In genomic region chr6:119741861-119742260, GRCm38 (mm10) we compare ENCODE assay signal across 21 mouse cellular contexts.
A peak's percentile ranks its signal among the peaks of the same experiment; 100 is the strongest.
DNase-seq lines count a peak whose midpoint lies in the region; ATAC-seq and TF ChIP-seq lines count a peak whose summit lies in the region.
"Had no signal": no experiment of that assay in that cellular context is flagged by ENCODE, and none has a peak within 500 bp of the region (broad histone marks: within the 10 kb centered on the region; RNA-seq: fewer than 3 reads in every experiment).

No protein-coding gene starts in this region.

- no peak overlapping the region for H3K27ac ChIP-seq in gastrocnemius, adult 2 months
- no peak overlapping the region for H3K27ac ChIP-seq in liver, embryonic 14.5 days
- no peak overlapping the region for H3K27ac ChIP-seq in liver, embryonic 11.5 days (ENCODE audit: low read depth, low read length)
- no peak overlapping the region for H3K27ac ChIP-seq in MEL (ENCODE audit: control insufficient read depth, low read depth, low read length)
- no peak overlapping the region for H3K27ac ChIP-seq in stomach, postnatal 0 days (replicated peaks)
- H3K27ac ChIP-seq in heart, embryonic 11.5 days (ENCODE audit: low read depth, low read length) = no peak overlapping the region
- H3K27ac ChIP-seq: embryonic facial prominence, embryonic 13.5 days; hindbrain, embryonic 13.5 days; liver, embryonic 12.5 days; neural tube, embryonic 12.5 days had no signal

- H3K4me1 ChIP-seq in liver, embryonic 14.5 days (replicated peaks; ENCODE audit: control insufficient read depth in 2 of 2, insufficient read depth in 2 of 2, low read length in 1 of 2) = peaks cover 0 to 5% of the 10 kb centered on the region in 2 experiments; a peak in 1 of 4 replicates
- H3K4me1 ChIP-seq in liver, embryonic 11.5 days (replicated peaks; ENCODE audit: control insufficient read depth, insufficient read depth, low read length) = no peaks in the 10 kb centered on the region; the same call in 1 of the 2 replicates
- H3K4me1 ChIP-seq in MEL (ENCODE audit: control insufficient read depth in 1 of 2, insufficient read depth in 2 of 2, low read length in 2 of 2) = no peaks in the 10 kb centered on the region
- no peaks in the 10 kb centered on the region for H3K4me1 ChIP-seq in stomach, postnatal 0 days (replicated peaks; ENCODE audit: control insufficient read depth, insufficient read depth)
- H3K4me1 ChIP-seq in heart, embryonic 11.5 days (ENCODE audit: control insufficient read depth, insufficient read depth, low read length) = no peaks in the 10 kb centered on the region
- H3K4me1 ChIP-seq: embryonic facial prominence, embryonic 13.5 days; hindbrain, embryonic 13.5 days; liver, embryonic 12.5 days; neural tube, embryonic 12.5 days had no signal

- no peak overlapping the region for H3K4me3 ChIP-seq in gastrocnemius, adult 2 months
- H3K4me3 ChIP-seq in liver, embryonic 14.5 days (ENCODE audit: insufficient read depth in 1 of 2, low read depth in 2 of 2, low read length in 2 of 2) = no peak overlapping the region
- H3K4me3 ChIP-seq in liver, embryonic 11.5 days (ENCODE audit: low read depth, low read length) = no peak overlapping the region
- no peak overlapping the region for H3K4me3 ChIP-seq in MEL (ENCODE audit: control insufficient read depth in 1 of 2, insufficient read depth in 1 of 2, low read depth in 2 of 2, low read length in 2 of 2)
- H3K4me3 ChIP-seq in stomach, postnatal 0 days (ENCODE audit: low read depth, low read length) = no peak overlapping the region
- no peak overlapping the region for H3K4me3 ChIP-seq in heart, embryonic 11.5 days (ENCODE audit: low read depth, low read length)
- H3K4me3 ChIP-seq: embryonic facial prominence, embryonic 13.5 days; hindbrain, embryonic 13.5 days; liver, embryonic 12.5 days; neural tube, embryonic 12.5 days had no signal

- no peak for ATAC-seq in liver, embryonic 14.5 days (ENCODE audit: insufficient read depth)
- ATAC-seq in liver, embryonic 11.5 days (replicated peaks; ENCODE audit: low FRiP score) = no peak
- no peak for ATAC-seq in stomach, postnatal 0 days (ENCODE audit: low FRiP score, low TSS enrichment)
- ATAC-seq in heart, embryonic 11.5 days (replicated peaks; ENCODE audit: insufficient number of reproducible peaks, low FRiP score, low TSS enrichment) = no peak
- ATAC-seq: forebrain, postnatal 0 days; intestine, embryonic 16.5 days; liver, embryonic 12.5 days had no signal

- peak; percentile 44 for TF ChIP-seq RAD21 in MEL (IDR thresholded peaks at IDR 0.05; ENCODE audit: low read depth, low read length)

- 57% methylated on average over 2 of the region's 2 CpGs for WGBS in liver, embryonic 14.5 days (ENCODE audit: insufficient replicate concordance)
- 84% methylated on average over 2 of the region's 2 CpGs for WGBS in liver, embryonic 11.5 days
- WGBS in stomach, postnatal 0 days = 79% methylated on average over 2 of the region's 2 CpGs
- WGBS in heart, embryonic 11.5 days (ENCODE audit: insufficient replicate concordance) = 81% methylated on average over 2 of the region's 2 CpGs

- intact Hi-C loops in gastrocnemius, adult 2 months (cut with DNase I) = no loop called here

- TF ChIP-seq CTCF in gastrocnemius, adult 2 months (IDR thresholded peaks at IDR 0.05) = peak; percentile 25; the same call in 1 of the 2 replicates
- 0 out of 2 replicates have a peak, but pooled peaks have one; percentile 12 for TF ChIP-seq CTCF in liver, embryonic 14.5 days (IDR thresholded peaks at IDR 0.05; ENCODE audit: low read depth)
- TF ChIP-seq CTCF in MEL (IDR thresholded peaks at IDR 0.05 in 2 of 3, conservative IDR thresholded peaks at IDR 0.05 in 1 of 3; ENCODE audit: control insufficient read depth in 1 of 3, insufficient read depth in 1 of 3, low read depth in 2 of 3, low read length in 3 of 3, poor library complexity in 1 of 3, severe bottlenecking in 1 of 3) = peak; percentile 27 to 52 (median 29); a peak in 4 of 6 replicates
- TF ChIP-seq CTCF in stomach, postnatal 0 days (IDR thresholded peaks at IDR 0.05; ENCODE audit: low read depth) = peak; percentile 23

- no peaks in the 10 kb centered on the region for H3K9me3 ChIP-seq in liver, embryonic 14.5 days (ENCODE audit: control insufficient read depth, low read length)
- H3K9me3 ChIP-seq in liver, embryonic 11.5 days (ENCODE audit: control insufficient read depth, low read length) = no peaks in the 10 kb centered on the region
- H3K9me3 ChIP-seq in MEL (replicated peaks; ENCODE audit: insufficient read depth, low read length) = no peaks in the 10 kb centered on the region
- no peaks in the 10 kb centered on the region for H3K9me3 ChIP-seq in stomach, postnatal 0 days (ENCODE audit: control insufficient read depth, low read length)
- no peaks in the 10 kb centered on the region for H3K9me3 ChIP-seq in heart, embryonic 11.5 days (replicated peaks; ENCODE audit: control insufficient read depth, low read length)
- H3K9me3 ChIP-seq: embryonic facial prominence, embryonic 13.5 days; hindbrain, embryonic 13.5 days; liver, embryonic 12.5 days; neural tube, embryonic 12.5 days had no signal

- DNase-seq in gastrocnemius, adult 2 months = no peak
- DNase-seq in gastrocnemius, postnatal 25 days = no peak
- no peak for DNase-seq in liver, embryonic 14.5 days (ENCODE audit: low read depth in 3 of 3, low spot score in 3 of 3)
- no peak for DNase-seq in liver, embryonic 11.5 days (ENCODE audit: low spot score)
- peak; percentile 59 for DNase-seq in MEL (ENCODE audit: low read depth, low spot score)
- no peak for DNase-seq in stomach, postnatal 0 days (ENCODE audit: low spot score)
- DNase-seq in right cerebral cortex, postnatal 25 days = no peak
- DNase-seq: adrenal gland, postnatal 36 days; B cell, adult 2 months; cerebellum, adult 8-10 months; forebrain, postnatal 0 days; heart, adult 11 months; left cerebral cortex, postnatal 4 days; lung, postnatal 14 days; thymus, postnatal 25 days had no signal

- H3K79me2 ChIP-seq in MEL (ENCODE audit: control insufficient read depth, insufficient read depth, low read length, poor library complexity) = no peaks in the 10 kb centered on the region

- no peaks in the 10 kb centered on the region; the same call in 1 of the 2 replicates for H3K36me3 ChIP-seq in liver, embryonic 14.5 days (replicated peaks; ENCODE audit: control insufficient read depth, insufficient read depth, low read depth)
- peaks cover 6% of the 10 kb centered on the region; the same call in 1 of the 2 replicates for H3K36me3 ChIP-seq in liver, embryonic 11.5 days (ENCODE audit: control insufficient read depth, insufficient read depth, low read length)
- H3K36me3 ChIP-seq in MEL (ENCODE audit: control insufficient read depth in 1 of 2, insufficient read depth in 2 of 2, low read length in 2 of 2) = no peaks in the 10 kb centered on the region
- no peaks in the 10 kb centered on the region for H3K36me3 ChIP-seq in stomach, postnatal 0 days (ENCODE audit: control insufficient read depth, insufficient read depth, low read length)
- peaks cover 7% of the 10 kb centered on the region for H3K36me3 ChIP-seq in heart, embryonic 11.5 days (ENCODE audit: control insufficient read depth, insufficient read depth, low read length)

- H3K27me3 ChIP-seq in liver, embryonic 14.5 days (ENCODE audit: control insufficient read depth, insufficient read depth, low read length) = no peaks in the 10 kb centered on the region
- H3K27me3 ChIP-seq in liver, embryonic 11.5 days (replicated peaks; ENCODE audit: control insufficient read depth, insufficient read depth, low read length) = no peaks in the 10 kb centered on the region
- H3K27me3 ChIP-seq in MEL (ENCODE audit: control insufficient read depth in 1 of 2, insufficient read depth in 2 of 2, low read length in 2 of 2) = no peaks in the 10 kb centered on the region
- H3K27me3 ChIP-seq in stomach, postnatal 0 days (ENCODE audit: control insufficient read depth, insufficient read depth, low read length) = no peaks in the 10 kb centered on the region
- H3K27me3 ChIP-seq in heart, embryonic 11.5 days (ENCODE audit: control insufficient read depth, insufficient read depth, low read length) = no peaks in the 10 kb centered on the region
- H3K27me3 ChIP-seq: embryonic facial prominence, embryonic 13.5 days; hindbrain, embryonic 13.5 days; liver, embryonic 12.5 days; neural tube, embryonic 12.5 days had no signal

- H3K9ac ChIP-seq in liver, embryonic 14.5 days (replicated peaks) = no peak overlapping the region
- no peak overlapping the region for H3K9ac ChIP-seq in liver, embryonic 11.5 days (ENCODE audit: low read depth, low read length)
- no peak overlapping the region for H3K9ac ChIP-seq in MEL (ENCODE audit: control insufficient read depth, low read depth, low read length, poor library complexity, severe bottlenecking)
- H3K9ac ChIP-seq in stomach, postnatal 0 days (ENCODE audit: low read length) = no peak overlapping the region
- H3K9ac ChIP-seq in heart, embryonic 11.5 days (ENCODE audit: low read depth, low read length) = no peak overlapping the region
- H3K9ac ChIP-seq: embryonic facial prominence, embryonic 13.5 days; forebrain, postnatal 0 days; hindbrain, embryonic 13.5 days; liver, embryonic 12.5 days; neural tube, embryonic 12.5 days had no signal

- TF ChIP-seq POLR2A in MEL (IDR thresholded peaks at IDR 0.05; ENCODE audit: control insufficient read depth in 1 of 2, insufficient read depth in 1 of 2, low read depth in 1 of 2, low read length in 2 of 2, poor library complexity in 1 of 2) = no peak

- H3K4me2 ChIP-seq in liver, embryonic 14.5 days (ENCODE audit: low read depth) = no peak overlapping the region
- no peak overlapping the region for H3K4me2 ChIP-seq in liver, embryonic 11.5 days
- H3K4me2 ChIP-seq in stomach, postnatal 0 days (replicated peaks; ENCODE audit: low read depth) = no peak overlapping the region
- no peak overlapping the region for H3K4me2 ChIP-seq in heart, embryonic 11.5 days
- H3K4me2 ChIP-seq: embryonic facial prominence, embryonic 13.5 days; hindbrain, embryonic 13.5 days; liver, embryonic 12.5 days; neural tube, embryonic 12.5 days had no signal

- no peak for TF ChIP-seq EP300 in liver, embryonic 14.5 days (IDR thresholded peaks at IDR 0.05; ENCODE audit: low read depth)
- TF ChIP-seq EP300 in MEL (IDR thresholded peaks at IDR 0.05; ENCODE audit: low read depth in 1 of 2, low read length in 2 of 2) = no peak
- TF ChIP-seq EP300 in stomach, postnatal 0 days (optimal IDR thresholded peaks at IDR 0.05) = no peak

TF ChIP-seq in MEL, 35 proteins besides CTCF, POLR2A, EP300 and RAD21:
- TF ChIP-seq RCOR1 (IDR thresholded peaks at IDR 0.05; ENCODE audit: low read depth, low read length) (no peak), HCFC1 (IDR thresholded peaks at IDR 0.05; ENCODE audit: low read depth, low read length) (no peak), POLR2AphosphoS2 (IDR thresholded peaks at IDR 0.05; ENCODE audit: low read length) (no peak), ZNF384 (IDR thresholded peaks at IDR 0.05; ENCODE audit: low read depth, low read length) (peak; percentile 84), MYC (IDR thresholded peaks at IDR 0.05; ENCODE audit: low read depth, low read length) (peak; percentile 62; the same call in 1 of the 2 replicates), SMC3 (IDR thresholded peaks at IDR 0.05; ENCODE audit: low read depth, low read length) (peak; percentile 46), E2F4 (IDR thresholded peaks at IDR 0.05; ENCODE audit: borderline replicate concordance, low read depth, low read length) (no peak)
